Mouse (Mus musculus) neural tube, embryonic 15.5 days (tissue): ENCODE results near the gene Dnajb2. TPM values are rescaled to one million over a fixed set of nuclear protein-coding genes. Genes with fewer than 3 reads are reported as not detected.

Experiments
- ATAC-seq: fragments of 200-750 bp; cut with Nextera tagmentation; 2 replicates; pipeline ENCODE4 v1.8.0; 2017; ENCODE audit warnings: mild to moderate bottlenecking, moderate TSS enrichment, moderate library complexity; ENCODE audit not compliant: low FRiP score
- H3K27ac ChIP-seq: fragments of 300-500 bp; sonication (generic); replicated peaks from 2 replicates; pipeline ENCODE4 v1.5.1; 2015; ENCODE audit warnings: mild to moderate bottlenecking, inconsistent platforms
- H3K27me3 ChIP-seq: fragments of 300-500 bp; sonication (generic); replicated peaks from 2 replicates; pipeline ENCODE4 v1.6.1; 2015; ENCODE audit warnings: inconsistent platforms
- H3K36me3 ChIP-seq: fragments of 300-500 bp; sonication (generic); 2 replicates; pipeline ENCODE4 v1.6.1; 2015; ENCODE audit warnings: inconsistent platforms
- H3K4me1 ChIP-seq: fragments of 300-500 bp; sonication (generic); 2 replicates; pipeline ENCODE4 v1.6.1; 2015; ENCODE audit warnings: inconsistent platforms
- H3K4me2 ChIP-seq: fragments of 300-500 bp; sonication (generic); 2 replicates; pipeline ENCODE4 v1.6.1; 2015; ENCODE audit warnings: inconsistent platforms, mild to moderate bottlenecking, moderate library complexity
- H3K4me3 ChIP-seq: fragments of 300-500 bp; sonication (generic); replicated peaks from 2 replicates; pipeline ENCODE4 v1.5.1; 2015; ENCODE audit warnings: mild to moderate bottlenecking, inconsistent platforms
- H3K9ac ChIP-seq: fragments of 300-500 bp; sonication (generic); replicated peaks from 2 replicates; pipeline ENCODE4 v1.6.1; 2015; ENCODE audit warnings: mild to moderate bottlenecking, inconsistent platforms
- H3K9me3 ChIP-seq: fragments of 300-500 bp; sonication (generic); replicated peaks from 2 replicates; pipeline ENCODE4 v1.6.1; 2016; ENCODE audit warnings: inconsistent platforms
- WGBS: fragments of 180-500 bp; shearing (Covaris S2); methylation state at CpG from one replicate; pipeline ENCODE4 v1.1.7; 2015; ENCODE audit warnings: mixed read lengths; 5-methylcytosine and 5-hydroxymethylcytosine counted together
- polyA plus RNA-seq: library from polyadenylated mRNA; unstranded; fragments of >200 nt; fragmentation: Nextera tagmentation; extraction: Ambion mirVana; gene quantifications from 2 replicates; pipeline ENCODE4 v1.2.1, GENCODE M21; 2015

The Dnajb2 gene
- polyA plus RNA-seq, 1 experiment from 2014 or later = 90.7 TPM

GRCm38 (mm10) chr1:75211141-75211708, 25.0 kb upstream of the Dnajb2 start:
- Histone ChIP-seq H3K27me3 (peaks cover 11% of the 10 kb centered on the region), H3K36me3 (peaks cover 28% of the 10 kb centered on the region)

DNA sequence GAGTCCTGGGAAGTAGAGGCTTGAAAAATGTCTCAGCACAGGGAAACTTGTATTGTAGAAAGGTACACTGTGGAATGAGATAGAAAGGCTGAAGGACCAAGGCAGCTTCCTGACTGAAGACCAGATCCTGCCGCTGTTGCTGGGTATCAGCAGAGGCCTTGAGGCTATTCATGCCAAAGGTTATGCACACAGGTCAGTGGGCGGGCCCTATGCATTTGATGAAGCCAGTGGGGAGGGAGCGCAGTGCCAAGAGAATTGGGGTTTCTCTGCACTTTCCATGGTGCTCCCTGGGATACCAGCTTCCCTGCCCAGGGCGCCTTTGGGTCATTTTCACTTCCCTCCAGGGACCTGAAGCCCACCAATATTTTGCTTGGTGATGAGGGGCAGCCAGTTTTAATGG, 23.7 kb upstream of the Dnajb2 start:
- 86% methylated on average over 4 of the region's 4 CpGs for WGBS

More at GRCm38 (mm10) chr1:75211141-75211708, 25.0 kb upstream of the Dnajb2 start:
- 13% methylated on average over 17 of the region's 17 CpGs for WGBS
- Histone ChIP-seq H3K9me3 (no peaks in the 10 kb centered on the region), H3K4me2 (peak overlapping the region; percentile 93), H3K4me3 (peak overlapping the region; percentile 84), H3K9ac (peak overlapping the region; percentile 86), H3K4me1 (peaks cover 49% of the 10 kb centered on the region), H3K27ac (peak overlapping the region; percentile 33; the same call in 1 of the 2 replicates)
- peak; percentile 25; the same call in 1 of the 2 replicates for ATAC-seq

GRCm38 (mm10) chr1:75213096-75213495, 23.1 kb upstream of the Dnajb2 start:
- no peak for ATAC-seq
- H3K4me1 ChIP-seq = peaks cover 52% of the 10 kb centered on the region
- H3K27ac ChIP-seq = no peak overlapping the region
- no peak overlapping the region for H3K9ac ChIP-seq
- H3K4me2 ChIP-seq = no peak overlapping the region
- peaks cover 28% of the 10 kb centered on the region for H3K36me3 ChIP-seq
- H3K9me3 ChIP-seq = no peaks in the 10 kb centered on the region
- peaks cover 29% of the 10 kb centered on the region for H3K27me3 ChIP-seq
- WGBS = 87% methylated on average over 7 of the region's 7 CpGs
- no peak overlapping the region for H3K4me3 ChIP-seq

More for the DNA sequence above, 23.7 kb upstream of the Dnajb2 start:
- Histone ChIP-seq H3K9ac (no peak overlapping the region), H3K36me3 (peaks cover 28% of the 10 kb centered on the region), H3K4me1 (peaks cover 49% of the 10 kb centered on the region), H3K27me3 (peaks cover 23% of the 10 kb centered on the region), H3K4me2 (peak overlapping the region; percentile 93; the same call in 1 of the 2 replicates), H3K9me3 (no peaks in the 10 kb centered on the region), H3K4me3 (no peak overlapping the region), H3K27ac (no peak overlapping the region)
- no peak for ATAC-seq

DNA sequence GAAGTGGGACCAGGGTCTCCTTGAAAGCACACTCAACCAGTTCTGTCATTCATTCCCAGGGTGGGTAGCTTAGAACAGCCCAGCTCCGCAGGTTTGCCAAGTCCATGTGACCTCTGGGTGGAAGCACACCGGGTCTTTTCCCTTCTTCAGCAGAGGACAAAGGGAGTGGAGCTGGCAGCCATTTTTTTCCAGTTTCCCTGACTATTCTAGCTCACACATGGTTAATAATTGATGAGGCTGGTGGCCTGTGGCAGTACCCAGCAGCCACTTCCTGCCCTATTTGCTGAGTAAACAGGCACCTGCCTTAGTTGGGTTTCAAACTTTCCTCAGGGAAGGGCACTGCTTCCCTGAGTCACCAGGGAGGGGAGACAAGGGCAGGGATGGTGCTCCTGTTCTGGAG, 21.8 kb upstream of the Dnajb2 start:
- no peak for ATAC-seq
- Histone ChIP-seq H3K9me3 (no peaks in the 10 kb centered on the region), H3K27me3 (peaks cover 38% of the 10 kb centered on the region), H3K27ac (no peak overlapping the region), H3K9ac (no peak overlapping the region), H3K4me1 (peaks cover 52% of the 10 kb centered on the region), H3K4me3 (no peak overlapping the region), H3K36me3 (peaks cover 28% of the 10 kb centered on the region), H3K4me2 (no peak overlapping the region)
- WGBS = 76% methylated on average over 2 of the region's 2 CpGs

GRCm38 (mm10) chr1:75214886-75215285, 21.3 kb upstream of the Dnajb2 start:
- peaks cover 52% of the 10 kb centered on the region for H3K4me1 ChIP-seq
- peaks cover 28% of the 10 kb centered on the region for H3K36me3 ChIP-seq
- no peak for ATAC-seq
- H3K4me2 ChIP-seq = no peak overlapping the region
- no peak overlapping the region for H3K27ac ChIP-seq
- WGBS = 67% methylated on average over 5 of the region's 5 CpGs
- H3K4me3 ChIP-seq = no peak overlapping the region
- peaks cover 43% of the 10 kb centered on the region for H3K27me3 ChIP-seq
- no peaks in the 10 kb centered on the region for H3K9me3 ChIP-seq
- no peak overlapping the region for H3K9ac ChIP-seq

DNA sequence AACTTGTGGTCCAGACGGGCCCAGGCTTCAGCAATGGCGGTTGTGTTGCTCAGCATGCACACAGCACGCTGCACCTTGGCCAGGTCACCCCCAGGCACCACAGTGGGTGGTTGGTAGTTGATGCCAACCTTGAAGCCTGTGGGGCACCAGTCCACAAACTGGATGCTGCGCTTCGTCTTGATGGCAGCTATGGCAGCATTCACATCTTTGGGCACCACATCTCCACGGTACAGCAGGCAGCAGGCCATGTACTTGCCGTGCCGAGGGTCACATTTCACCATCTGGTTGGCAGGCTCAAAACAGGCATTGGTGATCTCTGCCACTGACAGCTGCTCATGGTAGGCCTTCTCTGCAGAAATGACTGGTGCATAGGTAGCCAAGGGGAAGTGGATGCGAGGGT, 20.4 kb upstream of the Dnajb2 start:
- Histone ChIP-seq H3K27ac (no peak overlapping the region), H3K4me1 (peaks cover 48% of the 10 kb centered on the region), H3K4me3 (no peak overlapping the region), H3K9me3 (no peaks in the 10 kb centered on the region), H3K36me3 (peaks cover 28% of the 10 kb centered on the region), H3K27me3 (peaks cover 52% of the 10 kb centered on the region), H3K9ac (no peak overlapping the region), H3K4me2 (no peak overlapping the region)
- ATAC-seq = no peak
- WGBS = 91% methylated on average over 9 of the region's 9 CpGs

- ATAC-seq = no peak
- no peaks in the 10 kb centered on the region for H3K9me3 ChIP-seq
- no peak overlapping the region for H3K4me3 ChIP-seq
- H3K27me3 ChIP-seq = peaks cover 64% of the 10 kb centered on the region
- no peak overlapping the region for H3K27ac ChIP-seq
- H3K9ac ChIP-seq = no peak overlapping the region
- peaks cover 38% of the 10 kb centered on the region for H3K4me1 ChIP-seq
- peaks cover 28% of the 10 kb centered on the region for H3K36me3 ChIP-seq
- WGBS = 82% methylated on average over 13 of the region's 13 CpGs
- no peak overlapping the region for H3K4me2 ChIP-seq
Measured at GRCm38 (mm10) chr1:75216797-75217585, 19.2 kb upstream of the Dnajb2 start.

GRCm38 (mm10) chr1:75217893-75218226, 18.3 kb upstream of the Dnajb2 start:
- Histone ChIP-seq H3K4me3 (peak overlapping the region; percentile 55), H3K4me2 (peak overlapping the region; percentile 97), H3K27ac (no peak overlapping the region), H3K9ac (0 out of 2 replicates have a peak overlapping the region, but pooled peaks have one; percentile 56), H3K9me3 (no peaks in the 10 kb centered on the region), H3K4me1 (peaks cover 29% of the 10 kb centered on the region), H3K27me3 (peaks cover 71% of the 10 kb centered on the region), H3K36me3 (peaks cover 21% of the 10 kb centered on the region)
- ATAC-seq = no peak
- 1% methylated on average over 6 of the region's 6 CpGs for WGBS

DNA sequence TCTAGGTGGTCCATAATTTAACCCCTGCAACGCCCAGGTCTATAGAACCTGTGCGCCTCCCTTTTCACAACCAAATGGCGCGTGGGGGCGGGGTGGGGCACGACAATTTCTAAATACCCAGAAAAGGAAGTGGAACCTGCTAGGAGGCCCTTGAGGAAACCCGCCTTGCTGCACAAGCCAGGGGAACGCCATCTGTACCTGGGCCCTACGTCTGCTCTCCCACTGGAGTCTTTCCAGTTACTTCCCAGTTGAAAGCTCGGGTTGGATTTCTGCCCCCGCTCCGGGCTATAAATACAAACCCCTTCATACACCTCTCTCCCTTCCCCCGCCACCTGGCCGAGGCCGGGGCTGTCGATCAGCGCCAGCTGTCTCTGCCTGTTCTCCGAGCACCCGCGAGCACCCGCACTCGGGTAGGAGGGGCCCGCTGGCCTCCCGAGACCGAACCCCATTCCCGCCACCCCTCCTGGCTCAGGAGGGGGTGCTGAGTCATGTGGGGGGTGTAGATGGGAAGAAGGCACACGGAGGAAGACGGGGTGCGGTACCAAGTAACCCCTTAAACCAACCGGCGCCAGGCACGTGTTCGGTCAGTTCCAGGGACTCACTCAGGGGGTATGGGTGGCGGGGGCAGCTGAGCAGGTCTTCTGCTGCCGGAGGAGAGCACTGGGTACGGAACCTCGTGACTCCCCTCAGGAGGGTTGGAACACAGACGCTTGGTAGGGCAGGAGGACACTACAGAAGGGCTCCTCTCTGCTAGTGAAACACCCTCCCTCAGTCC, 17.8 kb upstream of the Dnajb2 start:
- Histone ChIP-seq H3K4me2 (peak overlapping the region; percentile 97), H3K9ac (peak overlapping the region; percentile 56), H3K27me3 (peaks cover 76% of the 10 kb centered on the region), H3K4me3 (peak overlapping the region; percentile 55), H3K27ac (no peak overlapping the region), H3K9me3 (no peaks in the 10 kb centered on the region), H3K4me1 (peaks cover 25% of the 10 kb centered on the region), H3K36me3 (peaks cover 18% of the 10 kb centered on the region)
- 2% methylated on average over 38 of the region's 38 CpGs for WGBS
- ATAC-seq = peak; percentile 43

- peak overlapping the region; percentile 56 for H3K9ac ChIP-seq
- H3K27me3 ChIP-seq = peaks cover 79% of the 10 kb centered on the region
- peak; percentile 91 for ATAC-seq
- H3K27ac ChIP-seq = no peak overlapping the region
- peaks cover 22% of the 10 kb centered on the region for H3K4me1 ChIP-seq
- peaks cover 11% of the 10 kb centered on the region for H3K36me3 ChIP-seq
- no peaks in the 10 kb centered on the region for H3K9me3 ChIP-seq
- peak overlapping the region; percentile 55 for H3K4me3 ChIP-seq
- peak overlapping the region; percentile 97 for H3K4me2 ChIP-seq
- WGBS = 0% methylated on average over 24 of the region's 24 CpGs
Measured at GRCm38 (mm10) chr1:75219078-75219477, 17.1 kb upstream of the Dnajb2 start.

DNA sequence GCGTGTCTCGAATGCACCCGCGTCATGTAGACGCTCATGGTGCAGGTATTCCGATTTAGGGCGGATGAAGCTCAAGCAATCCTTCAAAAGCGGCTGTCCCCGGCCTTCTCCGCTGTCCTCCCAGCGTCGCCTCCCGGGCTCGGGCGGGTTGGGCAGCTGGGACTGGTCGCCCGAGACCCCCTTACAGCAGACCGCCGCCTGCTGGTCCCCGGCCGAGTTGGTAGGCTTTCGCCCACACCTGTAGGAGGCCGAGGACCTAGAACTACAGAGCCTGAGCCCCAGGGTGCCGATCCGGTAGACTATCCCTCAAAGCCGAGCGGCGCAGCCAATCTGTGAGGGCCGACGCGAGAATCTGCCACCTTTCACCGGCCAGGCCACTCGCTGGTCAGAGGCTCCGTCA, 16.7 kb upstream of the Dnajb2 start, which contains the start of gene Tuba4a:
Tuba4a (minus strand) TSS at position 335 of the 400 bp plus-strand sequence.
- peak within 1 kb of the TSS; percentile 56 for H3K9ac ChIP-seq
- peaks cover 79% of the 10 kb centered on the region for H3K27me3 ChIP-seq

More for the DNA sequence above, 16.7 kb upstream of the Dnajb2 start, which contains the start of gene Tuba4a:
- peak; percentile 71 for ATAC-seq
- peaks cover 7% of the 10 kb centered on the region for H3K36me3 ChIP-seq
- peak within 1 kb of the TSS; percentile 97 for H3K4me2 ChIP-seq
- H3K27ac ChIP-seq = no peak within 1 kb of the TSS
- peak within 1 kb of the TSS; percentile 55 for H3K4me3 ChIP-seq
- H3K4me1 ChIP-seq = peaks cover 20% of the 10 kb centered on the region
- no peaks in the 10 kb centered on the region for H3K9me3 ChIP-seq
- 0% methylated on average over 34 of the region's 34 CpGs for WGBS
